Mouse (Mus musculus) bone marrow, adult 2 months (tissue): ENCODE measurements around the gene Wdr92. TPM values are rescaled to one million over a fixed set of nuclear protein-coding genes. Genes with fewer than 3 reads are reported as not detected.
A peak's percentile ranks its signal among the peaks of the same experiment; 100 is the strongest.

Experiments
- H3K27ac ChIP-seq: fragments of 200-500 bp; 2 replicates; pipeline ENCODE4 v1.5.1; 2012; ENCODE audit warnings: low read depth, mild to moderate bottlenecking, control low read depth, inconsistent platforms, low read length; ENCODE audit not compliant: control insufficient read depth, poor library complexity, insufficient read depth
- H3K4me1 ChIP-seq: fragments of 200-500 bp; 2 replicates; pipeline ENCODE4 v1.6.1; 2011; ENCODE audit warnings: low read length; ENCODE audit not compliant: control insufficient read depth, insufficient read depth
- H3K4me3 ChIP-seq: fragments of 200-500 bp; replicated peaks from 2 replicates; pipeline ENCODE3; 2011; ENCODE audit warnings: mild to moderate bottlenecking, low read depth, low read length, control low read depth; ENCODE audit not compliant: control insufficient read depth
- CTCF ChIP-seq: fragments of 200-500 bp; IDR thresholded peaks from 2 replicates; pipeline ENCODE4 v1.5.1; 2011; ENCODE audit warnings: low read length, control low read depth; ENCODE audit not compliant: control insufficient read depth, insufficient read depth
- POLR2A ChIP-seq: fragments of 200-500 bp; IDR thresholded peaks from 2 replicates; pipeline ENCODE4 v1.6.1; 2011; ENCODE audit warnings: low read depth, mild to moderate bottlenecking, control low read depth, low read length, borderline replicate concordance; ENCODE audit not compliant: control insufficient read depth
- whole genome bisulfite sequencing: fragments of 180-500 bp; shearing (Covaris S2); methylation state at CpG from one replicate; pipeline ENCODE4 v1.1.7; 2018; 5-methylcytosine and 5-hydroxymethylcytosine counted together
- polyA plus RNA-seq: library from polyadenylated mRNA; stranded (reverse); fragments of >200 nt; gene quantifications from 2 replicates; pipeline ENCODE4 v1.2.4, GENCODE M21; 2011; ENCODE audit warnings: low replicate concordance; ENCODE audit not compliant: missing spikeins, insufficient read depth, insufficient read length

Wdr92 gene
- polyA plus RNA-seq, result 5.4 and 11.1 TPM in 2 replicates

- no peak within 1 kb of the TSS for H3K27ac ChIP-seq
- H3K4me1 ChIP-seq, result peaks cover 2% of the 10 kb centered on the region; the same call in 1 of the 2 replicates
- no peak for TF ChIP-seq POLR2A
- TF ChIP-seq CTCF, result no peak
- no peak within 1 kb of the TSS for H3K4me3 ChIP-seq
- 80% methylated on average over 3 of the region's 3 CpGs for WGBS
Observed at GRCm38 (mm10) chr11:17181807-17182206, at the start of gene Wdr92. Wdr92 (plus strand) TSS chr11:17182107.

- 76% methylated on average over 6 of the region's 6 CpGs for WGBS
- TF ChIP-seq POLR2A, result no peak
- no peak for TF ChIP-seq CTCF
- Histone ChIP-seq H3K27ac (no peak overlapping the region), H3K4me1 (no peaks in the 10 kb centered on the region), H3K4me3 (no peak overlapping the region)
Observed at GRCm38 (mm10) chr11:17135638-17136037, 46.3 kb upstream of the Wdr92 start.

- Histone ChIP-seq H3K4me1 (no peaks in the 10 kb centered on the region), H3K4me3 (no peak overlapping the region), H3K27ac (no peak overlapping the region)
- 69% methylated on average over 6 of the region's 6 CpGs for WGBS
- TF ChIP-seq CTCF (no peak), POLR2A (no peak)
Observed at GRCm38 (mm10) chr11:17138306-17139033, 43.4 kb upstream of the Wdr92 start.

DNA sequence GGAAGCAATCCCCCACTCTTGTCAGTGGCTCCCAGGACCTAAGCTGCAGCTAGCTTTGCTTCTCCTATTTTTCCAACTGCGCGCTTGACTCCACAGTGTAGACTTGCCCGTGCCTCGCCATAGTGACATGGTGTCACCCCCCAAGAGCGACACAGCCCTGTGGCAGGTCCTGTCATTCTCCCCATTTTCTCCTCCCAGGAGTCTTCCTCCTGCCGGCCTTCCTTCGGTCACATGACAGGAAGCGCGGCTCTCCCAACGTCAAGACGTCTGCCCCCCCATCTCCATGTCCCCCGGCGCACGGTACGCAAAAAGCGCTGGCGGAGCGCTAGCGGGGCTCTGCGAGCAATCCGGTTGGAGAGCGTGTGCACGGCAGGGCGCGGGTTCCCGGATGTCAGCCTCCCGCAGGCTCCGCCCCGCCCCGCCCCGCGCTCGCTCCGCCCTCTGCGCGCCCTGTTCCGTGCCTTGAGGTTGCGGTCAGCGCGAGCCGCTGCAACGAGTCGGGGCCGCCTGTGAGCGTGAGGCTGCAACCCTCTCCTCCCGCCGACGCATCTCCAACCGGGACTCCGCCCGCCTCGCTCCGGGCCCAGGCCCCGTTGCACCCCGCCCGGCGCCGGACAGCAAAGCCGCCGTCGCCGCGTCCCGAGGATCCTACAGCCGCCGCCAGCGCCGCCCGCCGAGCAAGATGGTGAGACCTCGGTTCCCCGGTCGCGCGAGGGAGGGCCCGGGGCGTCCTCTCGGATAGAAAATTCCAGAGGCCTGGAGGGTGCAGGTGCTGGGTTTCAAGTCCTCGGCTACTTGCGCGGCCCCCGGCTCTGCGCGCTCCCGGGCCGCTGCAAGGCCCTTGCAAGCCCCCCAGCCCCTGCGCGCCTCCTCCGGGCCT, 22.8 kb upstream of the Wdr92 start, which contains the start of gene Ppp3r1:
Gene Ppp3r1, plus strand, starts transcription at position 406 of the 880 bp plus-strand sequence.
- WGBS, result under 1% methylated on average over 84 of the region's 89 CpGs
- Histone ChIP-seq H3K27ac (peak within 1 kb of the TSS; percentile 86), H3K4me1 (no peaks in the 10 kb centered on the region; the same call in 1 of the 2 replicates), H3K4me3 (peak within 1 kb of the TSS; percentile 82)
- TF ChIP-seq CTCF (no peak), POLR2A (peak; percentile 88)

DNA sequence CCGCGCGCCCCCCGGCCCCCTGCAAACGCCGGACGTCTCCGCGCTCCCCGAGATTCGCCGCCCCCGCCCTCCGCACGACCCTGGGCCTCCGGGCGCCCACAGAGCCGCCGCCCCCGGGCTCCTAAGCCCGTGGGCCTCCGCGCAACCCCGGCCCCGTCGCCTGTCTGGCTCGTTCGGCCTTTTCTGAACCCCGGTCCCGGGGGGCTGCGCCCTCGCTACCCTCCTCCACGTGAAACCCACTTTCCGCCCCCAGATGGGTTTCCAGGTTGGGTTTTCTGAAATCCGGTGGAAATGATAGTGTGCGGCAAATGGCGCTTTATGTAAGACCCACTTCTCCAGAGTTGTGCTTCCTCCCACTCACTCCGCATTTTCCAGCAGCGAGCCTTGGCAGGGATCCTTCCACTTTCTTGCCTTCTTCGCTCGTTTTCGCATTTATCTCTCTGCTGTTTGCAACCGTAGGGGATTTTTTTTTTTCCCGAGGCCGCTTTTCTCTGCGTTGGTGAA, 22.1 kb upstream of the Wdr92 start:
- H3K4me3 ChIP-seq, result peak overlapping the region; percentile 82
- WGBS, result under 1% methylated on average over 38 of the region's 46 CpGs
- TF ChIP-seq POLR2A (no peak), CTCF (no peak)
- H3K27ac ChIP-seq, result peak overlapping the region; percentile 86
- H3K4me1 ChIP-seq, result peaks cover under 1% of the 10 kb centered on the region; the same call in 1 of the 2 replicates

DNA sequence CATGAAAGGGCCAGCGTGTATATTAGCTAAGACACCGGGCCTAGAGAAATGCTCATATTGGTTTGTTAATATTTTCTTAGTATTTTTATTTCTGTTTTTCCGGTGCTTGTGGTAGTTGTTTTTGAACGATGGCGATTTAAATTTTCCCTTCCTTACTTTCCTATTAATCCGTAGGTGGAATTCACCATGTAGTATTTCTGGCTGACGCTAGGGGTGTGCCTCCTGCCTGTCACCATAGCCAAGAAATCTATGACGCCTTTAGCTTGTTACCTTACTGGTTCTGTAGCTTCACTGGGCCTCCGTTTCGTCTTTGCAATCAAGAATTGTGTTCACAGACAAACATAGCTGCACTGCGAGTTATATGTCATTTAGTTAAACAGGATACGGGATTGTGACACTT, 21.7 kb upstream of the Wdr92 start:
- peaks cover 1% of the 10 kb centered on the region; the same call in 1 of the 2 replicates for H3K4me1 ChIP-seq

GRCm38 (mm10) chr11:17163956-17164355, 18.0 kb upstream of the Wdr92 start:
- peaks cover 1% of the 10 kb centered on the region for H3K4me1 ChIP-seq
- WGBS, result 86% methylated on average over 1 of the region's 1 CpGs
- no peak overlapping the region for H3K27ac ChIP-seq
- H3K4me3 ChIP-seq, result no peak overlapping the region
- TF ChIP-seq POLR2A, result no peak

More for the DNA sequence above, 21.7 kb upstream of the Wdr92 start:
- peak; percentile 56 for TF ChIP-seq CTCF
- TF ChIP-seq POLR2A, result no peak
- under 1% methylated on average over 12 of the region's 12 CpGs for WGBS
- Histone ChIP-seq H3K4me3 (peak overlapping the region; percentile 82), H3K27ac (peak overlapping the region; percentile 80; the same call in 1 of the 2 replicates)

- peaks cover 1% of the 10 kb centered on the region for H3K4me1 ChIP-seq
Observed at GRCm38 (mm10) chr11:17166627-17167026, 15.3 kb upstream of the Wdr92 start.

More at GRCm38 (mm10) chr11:17166627-17167026, 15.3 kb upstream of the Wdr92 start:
- TF ChIP-seq POLR2A, result no peak
- TF ChIP-seq CTCF, result no peak
- no peak overlapping the region for H3K27ac ChIP-seq
- no peak overlapping the region for H3K4me3 ChIP-seq
- 63% methylated on average over 7 of the region's 7 CpGs for WGBS
